Mouse (Mus musculus) heart, embryonic 14.5 days (tissue): ENCODE data around the gene Tead1. TPM values are rescaled to one million over a fixed set of nuclear protein-coding genes. Genes with fewer than 3 reads are reported as not detected.

Experiments used
- ATAC-seq: fragments of 200-750 bp; cut with Nextera tagmentation; 2 replicates; pipeline ENCODE4 v1.8.0; 2017; ENCODE audit warnings: low read depth, moderate TSS enrichment; ENCODE audit not compliant: insufficient number of reproducible peaks, insufficient read depth, low FRiP score
- H3K27ac ChIP-seq, 2 experiments: fragments of 200-500 bp in 1 of 2; fragments of 300-500 bp in 1 of 2; sonication (generic) in 1 of 2; replicated peaks in 1 of 2; 2 replicates each; pipeline ENCODE4 v1.5.1; 2012 to 2014; ENCODE audit warnings: low read depth in 2 of 2, low read length in 2 of 2, control low read depth in 1 of 2, mild to moderate bottlenecking in 1 of 2, mixed read lengths in 1 of 2; ENCODE audit not compliant: control insufficient read depth in 1 of 2, insufficient read depth in 1 of 2
- H3K27me3 ChIP-seq: fragments of 300-500 bp; sonication (generic); 2 replicates; pipeline ENCODE4 v1.6.1; 2014; ENCODE audit warnings: mild to moderate bottlenecking, low read length, control low read depth; ENCODE audit not compliant: control insufficient read depth, insufficient read depth
- H3K36me3 ChIP-seq: fragments of 300-500 bp; sonication (generic); 2 replicates; pipeline ENCODE4 v1.6.1; 2014; ENCODE audit warnings: mild to moderate bottlenecking, control low read depth, low read length, mixed read lengths; ENCODE audit not compliant: control insufficient read depth, insufficient read depth
- H3K4me1 ChIP-seq, 2 experiments: fragments of 200-500 bp in 1 of 2; fragments of 300-500 bp in 1 of 2; sonication (generic) in 1 of 2; 2 replicates each; pipeline ENCODE4 v1.6.1; 2012 to 2014; ENCODE audit warnings: low read length in 2 of 2, control low read depth in 1 of 2, mixed read lengths in 1 of 2; ENCODE audit not compliant: control insufficient read depth in 2 of 2, insufficient read depth in 2 of 2
- H3K4me2 ChIP-seq: fragments of 300-500 bp; sonication (generic); 2 replicates; pipeline ENCODE4 v1.6.1; 2014; ENCODE audit warnings: mild to moderate bottlenecking, low read length
- H3K4me3 ChIP-seq, 2 experiments: fragments of 200-500 bp in 1 of 2; fragments of 300-500 bp in 1 of 2; sonication (generic) in 1 of 2; 2 replicates each; pipeline ENCODE4 v1.5.1; 2012 to 2014; ENCODE audit warnings: low read length in 2 of 2, mild to moderate bottlenecking in 2 of 2, control low read depth in 1 of 2, low read depth in 1 of 2, moderate library complexity in 1 of 2; ENCODE audit not compliant: control insufficient read depth in 1 of 2, insufficient read depth in 1 of 2
- H3K9ac ChIP-seq: fragments of 300-500 bp; sonication (generic); 2 replicates; pipeline ENCODE4 v1.6.1; 2014; ENCODE audit warnings: mild to moderate bottlenecking, low read length
- H3K9me3 ChIP-seq: fragments of 300-500 bp; sonication (generic); 2 replicates; pipeline ENCODE4 v1.6.1; 2016; ENCODE audit warnings: low read length, control low read depth; ENCODE audit not compliant: control insufficient read depth
- WGBS: fragments of 180-500 bp; shearing (Covaris S2); extraction: QIAGEN DNeasy Blood & Tissue Kit; methylation state at CpG from one replicate; pipeline ENCODE4 v1.1.7; 2014; 5-methylcytosine and 5-hydroxymethylcytosine counted together
- polyA plus RNA-seq: library from polyadenylated mRNA; unstranded; fragments of >200 nt; fragmentation: Nextera tagmentation; extraction: Ambion mirVana; gene quantifications from 2 replicates; pipeline ENCODE4 v1.2.1, GENCODE M21; 2014

The Tead1 gene
- polyA plus RNA-seq, 1 experiment from 2014 or later: 40.7 TPM

- Histone ChIP-seq H3K9ac (no peak overlapping the region), H3K4me1 (peaks cover 30 to 64% of the 10 kb centered on the region in 2 experiments), H3K9me3 (no peaks in the 10 kb centered on the region), H3K27ac (no peak overlapping the region), H3K27me3 (no peaks in the 10 kb centered on the region), H3K36me3 (no peaks in the 10 kb centered on the region), H3K4me2 (no peak overlapping the region), H3K4me3 (no peak overlapping the region)
- ATAC-seq: no peak
- WGBS: 81% methylated on average over 8 of the region's 8 CpGs
Observed at GRCm38 (mm10) chr7:112731584-112731983, 52.5 kb downstream of the Tead1 start.

- H3K9ac ChIP-seq: peak overlapping the region; percentile 21; the same call in 1 of the 2 replicates
- no peaks in the 10 kb centered on the region for H3K9me3 ChIP-seq
- WGBS: 42% methylated on average over 6 of the region's 6 CpGs
- no peak overlapping the region for H3K4me2 ChIP-seq
- H3K36me3 ChIP-seq: no peaks in the 10 kb centered on the region
- peaks cover 35 to 71% of the 10 kb centered on the region in 2 experiments for H3K4me1 ChIP-seq
- no peak overlapping the region for H3K4me3 ChIP-seq
- peak overlapping the region in 1 of 2 experiments; percentile 17; a peak in 1 of 4 replicates for H3K27ac ChIP-seq
- H3K27me3 ChIP-seq: no peaks in the 10 kb centered on the region
- ATAC-seq: no peak
Observed at GRCm38 (mm10) chr7:112739174-112739573, 60.1 kb downstream of the Tead1 start.

GRCm38 (mm10) chr7:112741790-112742189 lies 62.7 kb downstream of the Tead1 start:
- Histone ChIP-seq H3K9ac (peak overlapping the region; percentile 69), H3K9me3 (no peaks in the 10 kb centered on the region), H3K4me3 (peak overlapping the region; percentile 31 to 45), H3K4me2 (peak overlapping the region; percentile 63), H3K4me1 (peaks cover 32 to 80% of the 10 kb centered on the region in 2 experiments), H3K27ac (peak overlapping the region; percentile 94 to 95), H3K36me3 (no peaks in the 10 kb centered on the region), H3K27me3 (no peaks in the 10 kb centered on the region)
- peak; percentile 66 for ATAC-seq
- WGBS: 23% methylated on average over 12 of the region's 12 CpGs

GRCm38 (mm10) chr7:112743063-112743462 lies 63.9 kb downstream of the Tead1 start:
- H3K4me1 ChIP-seq: peaks cover 32 to 76% of the 10 kb centered on the region in 2 experiments
- no peak for ATAC-seq
- H3K27ac ChIP-seq: peak overlapping the region; percentile 91 to 94
- H3K9ac ChIP-seq: peak overlapping the region; percentile 69
- no peaks in the 10 kb centered on the region for H3K9me3 ChIP-seq
- 36% methylated on average over 7 of the region's 7 CpGs for WGBS
- H3K4me3 ChIP-seq: peak overlapping the region in 1 of 2 experiments; percentile 31; a peak in 2 of 4 replicates
- H3K27me3 ChIP-seq: no peaks in the 10 kb centered on the region
- peak overlapping the region; percentile 63 for H3K4me2 ChIP-seq
- no peaks in the 10 kb centered on the region for H3K36me3 ChIP-seq

- WGBS: 3% methylated on average over 11 of the region's 11 CpGs
- H3K36me3 ChIP-seq: no peaks in the 10 kb centered on the region
- peaks cover 32 to 76% of the 10 kb centered on the region in 2 experiments for H3K4me1 ChIP-seq
- peak overlapping the region; percentile 8 to 12; a peak in 2 of 4 replicates for H3K4me3 ChIP-seq
- peak overlapping the region; percentile 91 to 94 for H3K27ac ChIP-seq
- peak overlapping the region; percentile 69 for H3K9ac ChIP-seq
- H3K9me3 ChIP-seq: no peaks in the 10 kb centered on the region
- H3K4me2 ChIP-seq: peak overlapping the region; percentile 63
- H3K27me3 ChIP-seq: no peaks in the 10 kb centered on the region
- ATAC-seq: peak; percentile 73
Observed at GRCm38 (mm10) chr7:112743621-112744395, 64.7 kb downstream of the Tead1 start.

- peaks cover 11 to 49% of the 10 kb centered on the region in 2 experiments for H3K4me1 ChIP-seq
- 79% methylated on average over 3 of the region's 3 CpGs for WGBS
- H3K4me2 ChIP-seq: no peak overlapping the region
- H3K36me3 ChIP-seq: 0 out of 2 replicates have a peak, but pooled peaks cover 4% of the 10 kb centered on the region
- no peak overlapping the region for H3K4me3 ChIP-seq
- no peaks in the 10 kb centered on the region for H3K9me3 ChIP-seq
- ATAC-seq: no peak
- H3K27ac ChIP-seq: no peak overlapping the region
- H3K27me3 ChIP-seq: no peaks in the 10 kb centered on the region
- H3K9ac ChIP-seq: no peak overlapping the region
Observed at GRCm38 (mm10) chr7:112747187-112747586, 68.1 kb downstream of the Tead1 start.

GRCm38 (mm10) chr7:112747836-112748235 lies 68.7 kb downstream of the Tead1 start:
- no peak for ATAC-seq
- Histone ChIP-seq H3K4me3 (no peak overlapping the region), H3K4me1 (peaks cover 15 to 49% of the 10 kb centered on the region in 2 experiments), H3K4me2 (no peak overlapping the region), H3K36me3 (0 out of 2 replicates have a peak, but pooled peaks cover 4% of the 10 kb centered on the region), H3K27me3 (no peaks in the 10 kb centered on the region), H3K9me3 (no peaks in the 10 kb centered on the region), H3K9ac (no peak overlapping the region), H3K27ac (no peak overlapping the region)
- 81% methylated on average over 3 of the region's 3 CpGs for WGBS
